Mouse (Mus musculus): ENCODE measurements around the gene Pold4. TPM values are rescaled to one million over a fixed set of nuclear protein-coding genes. Genes with fewer than 3 reads are reported as not detected.
A peak's percentile ranks its signal among the peaks of the same experiment; 100 is the strongest.

Gene Pold4
- polyA plus RNA-seq, 1 experiment from 2014 or later = 12.3 TPM

- peaks cover 61% of the 10 kb centered on the region for H3K36me3 ChIP-seq
- DNase-seq (no peak), ATAC-seq (ENCODE audit: low read depth) (no peak)
- WGBS (ENCODE audit: insufficient replicate concordance) = 71% methylated on average over 8 of the region's 8 CpGs
- peaks cover 79% of the 10 kb centered on the region for H3K4me1 ChIP-seq (replicated peaks)
- no peak overlapping the region for H3K4me3 ChIP-seq (replicated peaks)
- no peaks in the 10 kb centered on the region for H3K27me3 ChIP-seq
- peak overlapping the region; percentile 91; the same call in 1 of the 2 replicates for H3K27ac ChIP-seq
- H3K4me2 ChIP-seq = peak overlapping the region; percentile 90
- H3K9ac ChIP-seq = peak overlapping the region; percentile 97
- no peaks in the 10 kb centered on the region for H3K9me3 ChIP-seq (replicated peaks)
These were observed 37.5 kb upstream of the Pold4 start for GRCm38 (mm10) chr19:4194021-4194724.

- Histone ChIP-seq H3K9me3 (replicated peaks) (no peaks in the 10 kb centered on the region), H3K4me2 (no peak overlapping the region), H3K27me3 (no peaks in the 10 kb centered on the region), H3K36me3 (peaks cover 69% of the 10 kb centered on the region), H3K4me3 (replicated peaks) (no peak overlapping the region), H3K9ac (no peak overlapping the region), H3K4me1 (replicated peaks) (peaks cover 88% of the 10 kb centered on the region), H3K27ac (0 out of 2 replicates have a peak overlapping the region, but pooled peaks have one; percentile 91)
- ATAC-seq (ENCODE audit: low read depth) (no peak), DNase-seq (no peak)
- 80% methylated on average over 12 of the region's 12 CpGs for WGBS (ENCODE audit: insufficient replicate concordance)
These were observed 36.7 kb upstream of the Pold4 start for GRCm38 (mm10) chr19:4194776-4195650.

DNA sequence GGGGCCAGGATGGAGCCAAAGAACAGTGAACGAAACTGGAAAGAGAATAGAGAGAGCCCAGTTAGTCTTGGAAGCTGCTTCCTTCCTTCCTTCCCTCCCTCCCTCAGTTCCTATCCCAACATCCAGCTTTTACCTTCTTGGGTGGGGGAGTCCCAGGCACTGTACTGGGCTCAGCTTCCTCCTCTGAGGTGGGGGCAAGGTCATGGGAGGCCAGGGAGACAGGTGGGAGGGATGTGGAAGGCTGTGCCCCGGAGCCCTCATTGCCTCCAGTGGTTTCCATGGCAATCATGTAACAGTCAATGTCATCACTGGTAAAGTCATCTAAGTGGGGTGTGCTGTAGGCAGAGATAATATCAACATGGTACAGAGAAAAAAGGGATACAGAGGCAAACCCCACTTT, 35.7 kb upstream of the Pold4 start:
- H3K9me3 ChIP-seq (replicated peaks) = no peaks in the 10 kb centered on the region
- WGBS (ENCODE audit: insufficient replicate concordance) = 73% methylated on average over 2 of the region's 2 CpGs
- H3K27ac ChIP-seq = 0 out of 2 replicates have a peak overlapping the region, but pooled peaks have one; percentile 25
- peaks cover 74% of the 10 kb centered on the region for H3K36me3 ChIP-seq
- H3K4me1 ChIP-seq (replicated peaks) = peaks cover 87% of the 10 kb centered on the region
- DNase-seq (no peak), ATAC-seq (ENCODE audit: low read depth) (no peak)
- no peak overlapping the region for H3K4me3 ChIP-seq (replicated peaks)
- H3K27me3 ChIP-seq = no peaks in the 10 kb centered on the region
- no peak overlapping the region for H3K9ac ChIP-seq
- H3K4me2 ChIP-seq = no peak overlapping the region

GRCm38 (mm10) chr19:4196548-4196947, 35.2 kb upstream of the Pold4 start:
- Histone ChIP-seq H3K4me1 (replicated peaks) (peaks cover 82% of the 10 kb centered on the region), H3K4me3 (replicated peaks) (no peak overlapping the region), H3K27ac (peak overlapping the region; percentile 59; the same call in 1 of the 2 replicates), H3K4me2 (no peak overlapping the region), H3K9me3 (replicated peaks) (no peaks in the 10 kb centered on the region), H3K9ac (peak overlapping the region; percentile 34; the same call in 1 of the 2 replicates), H3K36me3 (peaks cover 74% of the 10 kb centered on the region), H3K27me3 (no peaks in the 10 kb centered on the region)
- ATAC-seq (ENCODE audit: low read depth) (no peak), DNase-seq (no peak)
- WGBS (ENCODE audit: insufficient replicate concordance) = 53% methylated on average over 5 of the region's 5 CpGs

- Histone ChIP-seq H3K9me3 (replicated peaks) (no peaks in the 10 kb centered on the region), H3K4me3 (replicated peaks) (no peak overlapping the region), H3K27ac (peak overlapping the region; percentile 59), H3K4me1 (replicated peaks) (peaks cover 87% of the 10 kb centered on the region), H3K9ac (0 out of 2 replicates have a peak overlapping the region, but pooled peaks have one; percentile 34), H3K4me2 (no peak overlapping the region), H3K27me3 (no peaks in the 10 kb centered on the region), H3K36me3 (peaks cover 74% of the 10 kb centered on the region)
- no peak for ATAC-seq (ENCODE audit: low read depth)
- no peak for DNase-seq
- 59% methylated on average over 3 of the region's 3 CpGs for WGBS (ENCODE audit: insufficient replicate concordance)
These were observed 34.5 kb upstream of the Pold4 start for GRCm38 (mm10) chr19:4197180-4197579.

DNA sequence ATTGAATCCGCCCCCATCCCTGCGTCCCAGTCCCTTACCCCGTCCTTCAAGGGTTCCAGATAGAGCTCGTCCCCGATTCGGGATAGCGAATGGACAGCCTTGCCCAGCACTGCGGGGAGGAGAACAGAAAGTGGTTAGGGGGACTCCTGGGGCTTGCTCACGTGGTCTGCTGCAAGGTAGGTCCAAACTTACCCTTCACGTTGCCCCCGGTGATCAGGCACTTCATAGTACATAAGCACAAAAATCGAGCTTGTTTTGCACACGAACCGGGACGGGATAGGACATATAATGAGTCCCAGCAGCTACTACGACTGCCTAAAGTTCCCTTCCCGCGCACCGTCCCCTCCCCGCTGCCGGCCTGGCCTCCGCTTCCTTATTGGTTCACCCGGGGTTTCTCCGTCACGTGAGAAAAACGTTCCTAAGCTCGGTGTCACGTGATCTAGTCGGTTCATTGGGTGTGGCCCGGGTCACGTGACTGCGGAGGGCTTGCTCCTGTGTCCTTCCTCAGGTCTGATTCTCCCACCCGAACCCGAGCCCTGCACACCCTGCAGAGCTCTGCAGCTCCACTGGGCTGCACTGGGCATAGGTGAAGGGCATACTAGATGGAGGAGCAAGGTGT, 30.3 kb upstream of the Pold4 start, which contains the start of gene Rad9a:
Gene Rad9a (minus strand): TSS at position 372 of the 619 bp plus-strand sequence.
- H3K27ac ChIP-seq = peak within 1 kb of the TSS; percentile 82
- peaks cover 56% of the 10 kb centered on the region for H3K4me1 ChIP-seq (replicated peaks)
- peak within 1 kb of the TSS; percentile 76 for H3K4me3 ChIP-seq (replicated peaks)
- peaks cover 39% of the 10 kb centered on the region for H3K36me3 ChIP-seq
- DNase-seq (peak; percentile 95), ATAC-seq (ENCODE audit: low read depth) (peak; percentile 86)
- no peaks in the 10 kb centered on the region for H3K9me3 ChIP-seq (replicated peaks)
- under 1% methylated on average over 34 of the region's 34 CpGs for WGBS (ENCODE audit: insufficient replicate concordance)
- peak within 1 kb of the TSS; percentile 89 for H3K4me2 ChIP-seq
- peaks cover 30% of the 10 kb centered on the region for H3K27me3 ChIP-seq
- peak within 1 kb of the TSS; percentile 88 for H3K9ac ChIP-seq

GRCm38 (mm10) chr19:4202149-4202548, 29.6 kb upstream of the Pold4 start:
- H3K27ac ChIP-seq = peak overlapping the region; percentile 60; the same call in 1 of the 2 replicates
- no peak for DNase-seq
- H3K27me3 ChIP-seq = peaks cover 38% of the 10 kb centered on the region
- WGBS (ENCODE audit: insufficient replicate concordance) = 39% methylated on average over 7 of the region's 7 CpGs
- peak overlapping the region; percentile 72 for H3K9ac ChIP-seq
- H3K9me3 ChIP-seq (replicated peaks) = no peaks in the 10 kb centered on the region
- ATAC-seq (ENCODE audit: low read depth) = no peak
- peak overlapping the region; percentile 76 for H3K4me3 ChIP-seq (replicated peaks)
- peaks cover 49% of the 10 kb centered on the region for H3K4me1 ChIP-seq (replicated peaks)
- peaks cover 32% of the 10 kb centered on the region for H3K36me3 ChIP-seq
- peak overlapping the region; percentile 89 for H3K4me2 ChIP-seq

- DNase-seq (no peak), ATAC-seq (ENCODE audit: low read depth) (no peak)
- Histone ChIP-seq H3K9me3 (replicated peaks) (no peaks in the 10 kb centered on the region), H3K4me3 (replicated peaks) (no peak overlapping the region), H3K4me1 (replicated peaks) (peaks cover 40% of the 10 kb centered on the region), H3K9ac (no peak overlapping the region), H3K4me2 (no peak overlapping the region), H3K36me3 (peaks cover 22% of the 10 kb centered on the region), H3K27me3 (peaks cover 45% of the 10 kb centered on the region), H3K27ac (0 out of 2 replicates have a peak overlapping the region, but pooled peaks have one; percentile 6)
- WGBS (ENCODE audit: insufficient replicate concordance) = 39% methylated on average over 3 of the region's 3 CpGs
These were observed 28.6 kb upstream of the Pold4 start for GRCm38 (mm10) chr19:4203148-4203547.

DNA sequence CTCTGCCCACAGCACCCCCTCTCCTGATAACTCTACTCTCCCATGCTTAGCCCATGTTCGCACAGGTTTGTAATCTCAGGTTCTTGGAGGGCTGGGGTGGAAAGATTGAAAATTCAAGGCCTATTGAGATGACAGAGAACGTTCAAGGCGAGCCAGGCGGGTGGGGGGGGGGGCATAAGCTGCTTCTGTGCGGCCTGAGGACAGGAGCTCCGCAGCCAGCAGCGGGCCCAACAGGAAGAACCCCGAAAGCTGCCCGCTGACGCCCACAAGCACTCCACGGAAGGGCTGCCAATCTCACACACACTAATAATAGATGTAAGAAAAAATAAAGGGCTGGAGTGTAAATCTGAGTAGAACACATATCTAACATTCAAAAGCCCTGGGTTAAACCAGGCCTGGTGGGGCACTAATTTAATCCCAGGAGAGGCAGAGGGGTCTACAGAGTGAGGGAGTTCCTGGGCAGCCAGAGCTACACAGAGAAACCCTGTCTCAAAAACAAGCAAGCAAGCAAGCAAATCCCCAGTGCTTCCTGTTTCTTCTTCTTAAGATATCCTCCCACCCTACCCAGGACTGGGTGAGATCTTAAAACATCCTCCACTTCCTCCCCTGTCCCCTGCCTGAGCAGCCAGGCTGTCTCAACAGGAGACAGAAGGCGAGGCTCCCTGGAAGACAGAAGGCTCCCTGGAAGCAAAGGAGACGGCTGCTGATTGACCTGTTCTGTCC, 27.9 kb upstream of the Pold4 start:
- peaks cover 44% of the 10 kb centered on the region for H3K4me1 ChIP-seq (replicated peaks)
- no peaks in the 10 kb centered on the region for H3K9me3 ChIP-seq (replicated peaks)
- no peak overlapping the region for H3K4me3 ChIP-seq (replicated peaks)
- whole genome bisulfite sequencing (ENCODE audit: insufficient replicate concordance) = 19% methylated on average over 13 of the region's 13 CpGs
- no peak overlapping the region for H3K4me2 ChIP-seq
- peaks cover 16% of the 10 kb centered on the region for H3K36me3 ChIP-seq
- H3K9ac ChIP-seq = no peak overlapping the region
- peaks cover 50% of the 10 kb centered on the region for H3K27me3 ChIP-seq
- ATAC-seq (ENCODE audit: low read depth) (no peak), DNase-seq (no peak)
- no peak overlapping the region for H3K27ac ChIP-seq

GRCm38 (mm10) chr19:4204889-4205288, 26.8 kb upstream of the Pold4 start:
- 49% methylated on average over 4 of the region's 4 CpGs for WGBS (ENCODE audit: insufficient replicate concordance)
- Histone ChIP-seq H3K9ac (no peak overlapping the region), H3K4me1 (replicated peaks) (peaks cover 33% of the 10 kb centered on the region), H3K27me3 (peaks cover 60% of the 10 kb centered on the region), H3K4me2 (no peak overlapping the region), H3K36me3 (peaks cover 6% of the 10 kb centered on the region), H3K4me3 (replicated peaks) (no peak overlapping the region), H3K27ac (no peak overlapping the region), H3K9me3 (replicated peaks) (no peaks in the 10 kb centered on the region)
- ATAC-seq (ENCODE audit: low read depth) = no peak
- DNase-seq = no peak

All from liver, embryonic 13.5 days (tissue).